Mouse (Mus musculus): ENCODE measurements around the gene Ttc9c.
A peak's percentile ranks its signal among the peaks of the same experiment; 100 is the strongest.
"Not testable (repeated sequence)": the region's sequence is repeated elsewhere in the genome, so short reads cannot be mapped to it uniquely, and the experiment has no call there.

Ttc9c gene

DNA sequence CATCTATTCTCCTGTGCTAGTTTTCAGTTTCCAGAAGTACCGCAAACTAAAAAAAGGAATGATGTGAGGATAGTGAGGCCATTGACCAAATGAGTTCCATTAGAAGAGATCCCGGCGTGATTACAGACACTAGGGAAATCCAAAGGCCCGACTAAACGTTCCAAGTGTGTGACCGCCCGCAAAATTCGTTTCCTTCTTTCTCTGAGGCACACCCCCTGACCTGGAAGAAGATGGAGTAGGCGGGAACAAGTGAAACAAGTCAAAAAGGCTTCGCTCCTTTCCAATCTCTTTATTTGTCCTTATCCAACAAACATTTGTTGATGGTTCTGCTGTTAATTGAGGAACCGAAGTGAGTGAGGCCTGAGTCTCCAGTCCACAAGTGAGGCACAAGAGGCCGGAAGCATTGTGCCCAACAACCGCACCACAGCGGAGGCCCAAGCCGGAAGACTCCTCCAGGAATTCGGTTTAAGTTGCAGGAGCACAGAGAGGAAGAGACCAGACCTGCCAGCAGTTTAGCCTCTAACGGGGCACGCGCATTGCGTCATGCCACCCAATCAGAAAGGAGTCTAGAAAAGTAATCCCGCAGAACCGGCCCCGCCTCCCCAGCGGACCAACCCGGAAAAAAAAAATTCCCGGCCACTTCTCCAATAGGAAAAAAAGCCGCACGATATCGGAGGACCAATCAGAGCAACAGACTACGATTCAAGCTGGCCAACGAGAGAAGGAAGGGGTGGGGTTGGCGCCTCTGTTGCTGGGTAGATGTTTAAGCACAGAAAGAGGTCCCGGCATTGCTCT is at the start of gene Ttc9c:
TSS of gene Ttc9c (minus strand) at position 533 of the 795 bp plus-strand sequence.
- peak; percentile 92 for DNase-seq (ENCODE audit: low read depth, low spot score)

DNA sequence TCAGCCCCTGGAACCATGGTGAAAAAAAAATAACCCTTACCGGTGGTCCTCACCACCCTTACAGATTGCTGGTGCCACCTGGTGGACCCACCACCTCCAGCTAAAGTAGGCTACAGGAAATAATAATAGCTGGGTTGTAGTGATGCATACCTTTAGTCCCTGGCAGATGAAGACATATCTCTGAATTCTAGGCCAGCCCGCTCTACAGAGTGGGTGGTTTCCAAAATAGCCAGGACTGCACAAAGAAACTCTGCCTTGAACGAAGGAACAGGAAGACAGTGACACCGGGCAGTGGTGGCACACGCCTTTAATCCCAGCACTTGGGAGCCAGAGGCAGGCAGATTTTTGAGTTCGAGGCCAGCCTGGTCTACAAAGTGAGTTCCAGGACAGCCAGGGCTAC is 45.1 kb upstream of the Ttc9c start:
- DNase-seq (ENCODE audit: low read depth, low spot score) = no peak

DNA sequence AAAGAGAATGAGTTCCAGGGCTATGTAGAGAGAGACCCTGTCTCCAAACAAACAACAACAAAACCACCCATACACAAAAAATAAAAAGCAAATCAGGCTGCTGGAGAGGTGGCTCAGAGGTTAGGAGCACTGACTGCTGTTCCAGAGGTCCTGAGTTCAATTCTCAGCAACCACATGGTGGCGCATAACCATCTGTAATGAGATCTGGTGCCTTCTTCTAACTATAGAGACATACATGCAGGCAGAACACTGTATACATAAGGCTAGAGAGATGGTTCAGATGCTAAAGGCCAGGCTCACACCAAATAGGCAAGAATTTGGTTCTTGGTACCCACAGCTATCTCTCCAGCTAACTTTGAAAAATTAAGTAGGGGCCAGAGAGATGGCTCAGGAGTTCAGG is 39.9 kb upstream of the Ttc9c start:
- no peak for DNase-seq (ENCODE audit: low read depth, low spot score)

DNA sequence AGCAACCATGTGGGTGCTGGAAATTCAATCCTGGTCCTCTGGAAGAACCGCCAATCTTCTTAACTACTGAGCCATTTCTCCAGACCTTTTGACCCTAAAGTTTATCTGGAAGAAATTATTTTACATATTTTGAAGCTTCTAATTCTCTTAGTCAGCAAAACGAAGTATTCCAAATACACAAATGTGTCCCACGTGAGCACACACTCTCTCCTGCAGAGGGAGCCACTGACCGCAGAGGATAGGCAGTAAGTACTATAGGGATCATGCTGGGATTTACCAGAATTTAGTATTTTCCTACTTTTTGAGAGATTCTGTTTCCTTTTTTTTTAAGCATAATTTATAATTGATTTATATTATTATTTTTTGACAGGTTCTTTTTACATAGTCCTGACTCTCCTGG is 38.6 kb upstream of the Ttc9c start:
- DNase-seq (ENCODE audit: low read depth, low spot score) = no peak

DNA sequence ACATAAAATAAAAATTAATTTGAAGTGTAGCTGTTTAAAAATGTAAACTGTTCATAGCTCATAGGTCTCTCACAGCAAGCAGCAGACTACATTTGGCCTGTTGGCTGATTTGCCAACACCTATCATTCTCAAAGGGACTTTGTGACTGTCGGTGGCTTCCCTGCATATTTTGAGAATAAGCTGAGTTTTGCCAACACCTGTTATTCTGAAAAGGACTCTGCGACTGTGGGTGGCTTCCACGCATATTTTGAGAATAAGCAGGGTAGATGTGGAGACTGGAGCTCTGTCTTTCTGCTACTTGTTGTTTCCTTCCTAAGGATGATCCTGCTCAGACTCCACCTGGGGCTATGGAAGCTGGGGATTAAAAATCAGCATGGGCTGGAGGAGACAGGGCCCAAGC is 34.0 kb upstream of the Ttc9c start:
- no peak for DNase-seq (ENCODE audit: low read depth, low spot score)

DNA sequence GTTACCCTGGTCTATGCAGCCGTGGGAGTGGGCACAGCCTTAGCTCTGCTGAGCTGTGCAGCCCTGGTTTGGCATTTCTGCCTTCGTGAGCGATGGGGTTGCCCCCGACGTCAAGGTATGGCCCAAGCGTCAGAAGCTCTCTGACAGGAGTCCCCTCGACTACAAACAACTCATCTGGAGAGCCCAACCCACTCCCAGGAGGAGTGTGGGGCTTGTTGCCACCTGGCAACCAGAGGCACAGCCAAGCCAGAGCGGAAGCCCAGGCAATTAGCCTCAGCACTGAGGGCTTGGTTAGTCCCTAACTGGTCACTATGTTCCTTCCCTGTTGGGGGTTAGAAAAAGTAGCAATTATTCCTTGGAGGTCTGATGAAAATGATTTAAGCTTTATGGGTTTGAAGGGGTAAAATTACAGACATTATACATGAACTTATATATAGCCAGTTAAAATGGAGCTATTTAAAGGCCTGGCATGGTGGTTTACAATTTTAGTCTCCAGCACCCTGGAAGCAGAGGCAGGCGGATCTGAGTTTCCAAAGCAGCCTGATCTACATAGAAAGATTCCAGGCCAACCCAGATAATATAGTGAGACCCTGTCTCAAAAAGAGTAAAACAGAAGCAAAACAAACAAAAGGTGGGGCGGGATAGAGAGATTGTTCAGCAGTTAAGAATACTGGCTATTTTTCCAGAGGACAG is 33.2 kb upstream of the Ttc9c start:
- DNase-seq (ENCODE audit: low read depth, low spot score) = no peak

DNA sequence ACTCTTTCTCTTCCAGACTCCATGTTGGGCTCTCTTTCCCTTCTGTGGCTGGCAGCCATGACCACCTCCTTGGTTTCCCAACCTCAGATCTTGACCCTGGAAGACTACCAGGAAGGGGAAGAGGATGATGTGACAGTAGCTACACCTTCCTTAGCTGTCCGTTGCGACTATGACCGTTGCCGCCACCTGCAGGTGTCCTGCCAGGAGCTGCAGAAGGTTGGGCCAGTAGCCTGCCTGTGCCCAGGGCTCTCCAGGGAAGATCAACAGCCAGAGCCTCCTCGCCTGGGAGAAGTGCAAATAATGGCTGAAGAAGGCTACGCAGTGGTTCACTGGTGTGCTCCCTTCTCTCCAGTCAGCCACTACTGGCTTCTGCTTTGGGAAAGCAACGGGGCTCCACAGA is 32.5 kb upstream of the Ttc9c start:
- DNase-seq (ENCODE audit: low read depth, low spot score) = no peak

DNA sequence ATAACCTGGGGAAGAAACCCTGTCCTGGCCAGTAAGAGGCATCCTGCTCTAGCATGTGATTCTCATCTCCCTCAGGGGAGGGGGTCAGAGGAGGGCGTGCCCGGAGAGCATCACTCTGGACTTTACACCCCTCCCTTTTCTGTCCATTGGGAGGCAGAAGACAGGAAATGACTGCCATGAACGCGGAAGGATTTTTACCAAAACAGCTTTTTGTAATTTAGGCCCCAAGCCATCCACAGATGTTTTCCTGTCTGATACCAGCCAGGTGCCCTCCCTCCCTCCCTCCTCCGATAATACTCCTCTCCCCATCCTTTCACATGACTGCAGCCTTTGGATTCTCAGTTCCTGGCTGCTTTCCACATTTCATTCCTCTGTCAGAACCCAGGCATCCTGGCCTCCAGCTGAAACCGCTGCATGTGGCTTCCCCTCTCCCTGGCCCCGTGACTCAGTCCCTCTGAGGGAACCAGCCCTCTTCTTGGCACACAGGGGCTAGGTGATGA is 31.3 kb upstream of the Ttc9c start, which contains the start of gene Lrrn4cl:
TSS of gene Lrrn4cl (plus strand) at position 367 of the 500 bp plus-strand sequence.
- no peak for DNase-seq (ENCODE audit: low read depth, low spot score)

DNA sequence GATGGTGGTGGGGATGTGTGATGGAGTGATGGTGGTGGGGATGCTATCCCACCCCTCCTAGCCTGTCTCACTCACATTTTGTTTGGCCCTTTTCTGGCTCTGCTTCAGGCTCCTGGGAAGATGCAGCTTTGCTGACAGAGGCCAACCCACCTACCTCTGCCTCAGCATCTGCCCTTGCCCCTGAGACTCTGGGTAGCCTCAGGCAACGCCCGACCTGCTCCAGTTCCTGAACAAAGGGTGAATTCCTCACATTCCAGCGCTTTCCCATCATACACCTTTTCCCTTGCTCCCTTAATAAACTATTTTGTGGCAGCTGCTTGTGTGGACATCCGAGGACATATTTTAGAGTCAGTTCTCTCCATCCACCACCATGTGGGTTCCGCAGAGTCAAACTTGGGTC is 29.2 kb upstream of the Ttc9c start:
- DNase-seq (ENCODE audit: low read depth, low spot score) = no peak

DNA sequence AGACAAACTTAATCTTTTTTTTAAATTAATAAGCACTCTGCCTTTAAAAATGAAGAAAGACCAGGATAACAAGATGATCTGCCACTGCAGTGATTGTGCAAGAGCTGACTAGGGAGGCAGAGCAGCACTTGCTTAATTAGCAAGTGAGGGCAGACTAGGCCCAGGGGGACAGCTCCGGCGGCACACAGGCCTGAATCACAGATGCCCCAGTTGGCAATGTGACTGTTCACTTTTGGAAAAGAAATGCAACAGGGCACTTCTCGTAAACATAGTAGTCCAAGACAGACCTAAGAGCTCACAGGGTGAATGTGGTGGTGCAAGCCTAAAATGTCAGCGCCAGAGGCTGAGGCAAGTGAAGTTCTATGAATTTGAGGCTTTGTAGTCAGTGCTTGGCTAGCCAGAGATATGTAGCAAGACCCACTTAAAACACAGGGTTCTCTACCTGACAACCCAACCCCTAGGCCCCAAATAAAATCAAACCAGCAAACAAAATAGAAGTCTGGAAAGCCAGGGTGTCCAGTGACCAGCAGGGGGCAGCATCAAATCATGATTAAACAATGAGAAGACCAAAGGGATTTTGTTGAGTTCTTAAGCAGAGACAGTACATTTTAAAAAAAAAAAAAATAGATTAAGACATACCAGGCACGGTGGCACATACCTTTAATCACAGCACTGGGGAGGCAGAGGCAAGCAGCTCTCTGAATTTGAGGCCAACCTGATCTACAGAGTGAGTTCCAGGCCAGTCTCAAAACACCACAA is 25.4 kb upstream of the Ttc9c start:
- DNase-seq (ENCODE audit: low read depth, low spot score) = peak; percentile 76

DNA sequence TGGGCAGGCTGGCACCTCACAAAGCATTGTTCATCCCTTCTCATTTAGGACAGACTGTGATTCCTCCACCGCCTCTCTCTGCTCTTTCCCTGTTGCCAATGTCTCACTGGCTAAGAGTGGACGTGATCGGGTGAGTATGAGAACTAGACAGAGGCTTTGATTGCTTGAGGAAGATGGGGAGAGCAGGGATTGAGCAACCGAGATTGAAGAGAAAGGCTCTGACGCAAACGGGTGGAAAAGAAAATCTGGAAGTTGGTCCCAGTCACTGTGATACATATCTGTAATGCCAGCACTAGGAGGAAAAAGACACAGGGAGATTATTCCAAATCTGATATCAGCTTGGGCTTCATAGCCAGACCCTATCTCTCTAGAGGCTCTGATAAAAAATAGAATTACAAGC is 23.8 kb upstream of the Ttc9c start:
- no peak for DNase-seq (ENCODE audit: low read depth, low spot score)

DNA sequence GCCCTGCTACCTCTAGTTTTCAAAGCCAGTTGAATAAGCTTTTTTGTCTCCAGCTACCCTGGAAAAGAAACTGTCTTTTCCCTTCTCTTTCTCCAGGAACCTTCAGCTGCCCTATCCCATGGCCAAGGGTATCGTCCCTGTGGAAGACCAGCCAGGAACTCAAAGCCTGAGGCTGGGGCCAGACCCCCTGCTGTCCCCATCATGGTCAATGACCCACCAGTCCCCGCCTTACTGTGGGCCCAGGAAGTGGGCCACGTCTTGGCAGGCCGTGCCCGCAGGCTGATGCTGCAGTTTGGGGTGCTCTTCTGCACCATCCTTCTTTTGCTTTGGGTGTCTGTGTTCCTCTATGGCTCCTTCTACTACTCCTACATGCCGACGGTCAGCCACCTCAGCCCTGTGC is 21.9 kb upstream of the Ttc9c start:
- no peak for DNase-seq (ENCODE audit: low read depth, low spot score)

DNA sequence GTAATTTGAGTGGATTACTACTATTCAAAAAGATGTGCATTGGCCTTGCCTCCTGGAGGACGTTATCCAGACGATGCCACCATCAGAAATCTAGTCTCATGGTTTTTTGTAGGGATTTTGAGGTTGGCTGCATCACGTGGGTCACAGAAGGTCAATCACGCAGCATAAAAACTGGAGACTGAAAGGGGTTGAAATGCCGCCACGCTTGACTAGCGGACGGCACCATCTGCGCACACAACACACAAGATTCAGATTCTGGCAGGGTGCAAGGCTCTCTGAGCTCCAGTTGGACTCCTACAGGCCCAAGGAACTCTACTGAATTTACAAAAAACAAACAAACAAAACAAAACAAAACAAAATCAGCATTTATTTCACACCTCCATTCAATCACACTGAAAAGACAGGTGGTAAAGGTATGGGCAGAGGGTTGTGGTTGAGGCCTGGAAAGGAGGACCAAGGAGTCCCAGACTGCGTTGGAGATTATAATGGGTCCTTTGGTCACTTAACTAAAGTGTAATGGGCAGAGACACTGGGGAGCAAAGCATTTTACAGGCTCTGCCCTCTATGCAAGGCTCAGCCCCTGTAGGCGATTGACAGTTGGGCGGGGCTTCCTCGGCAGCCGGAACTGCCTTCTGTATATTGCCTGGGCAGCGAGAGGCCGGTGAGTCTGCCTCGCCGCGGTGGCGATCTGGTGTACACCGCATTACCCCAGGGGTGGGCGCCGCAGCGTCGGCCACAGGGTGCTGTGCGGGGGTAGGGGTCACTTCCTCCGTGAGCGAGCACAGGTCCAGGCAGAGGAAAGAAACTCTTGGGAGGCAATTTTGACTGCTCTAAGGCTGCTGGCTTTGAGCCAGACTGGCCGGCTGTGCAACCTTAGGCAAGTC is 21.0 kb upstream of the Ttc9c start:
- DNase-seq (ENCODE audit: low read depth, low spot score) = no peak

DNA sequence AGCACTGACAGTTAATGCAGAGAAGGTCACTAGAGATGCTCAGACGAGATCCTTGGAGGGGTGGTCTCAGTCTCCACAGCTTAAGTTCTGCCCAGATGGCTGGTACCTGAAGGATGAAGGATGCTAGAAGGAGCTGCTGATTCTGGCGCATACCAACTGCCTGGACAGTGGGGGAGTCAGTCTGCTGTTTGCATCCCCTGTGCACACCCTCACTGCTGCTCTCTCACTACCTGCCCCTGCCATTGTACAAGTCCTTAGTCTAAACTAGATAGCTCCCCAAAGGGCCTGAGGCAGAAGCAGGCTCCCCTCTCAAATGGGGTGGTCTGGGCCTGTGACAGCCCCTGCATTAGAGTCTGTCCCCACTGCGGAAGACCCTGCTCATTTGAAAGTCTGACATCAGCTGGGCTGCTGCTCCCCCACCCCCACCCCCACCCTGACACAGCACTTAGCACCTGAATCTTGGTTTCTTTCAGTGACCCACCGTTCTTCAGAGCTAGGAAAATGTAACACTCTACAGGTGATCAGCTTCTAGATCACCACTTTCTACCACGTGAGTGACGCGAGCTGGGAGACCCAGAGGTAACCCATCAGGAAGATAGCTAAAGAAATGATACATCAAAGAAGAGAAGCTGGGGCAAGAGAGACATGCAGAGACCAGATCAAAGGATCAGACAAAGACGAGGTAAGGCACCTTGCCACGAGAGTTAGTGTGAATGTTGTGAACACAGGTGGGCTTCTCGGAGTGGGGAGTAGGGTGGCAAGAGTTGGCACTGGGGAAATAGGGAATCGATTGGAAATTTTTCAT is 20.2 kb upstream of the Ttc9c start, which contains the start of gene Gng3:
TSS of gene Gng3 (minus strand) at position 92 of the 805 bp plus-strand sequence.
- no peak for DNase-seq (ENCODE audit: low read depth, low spot score)

DNA sequence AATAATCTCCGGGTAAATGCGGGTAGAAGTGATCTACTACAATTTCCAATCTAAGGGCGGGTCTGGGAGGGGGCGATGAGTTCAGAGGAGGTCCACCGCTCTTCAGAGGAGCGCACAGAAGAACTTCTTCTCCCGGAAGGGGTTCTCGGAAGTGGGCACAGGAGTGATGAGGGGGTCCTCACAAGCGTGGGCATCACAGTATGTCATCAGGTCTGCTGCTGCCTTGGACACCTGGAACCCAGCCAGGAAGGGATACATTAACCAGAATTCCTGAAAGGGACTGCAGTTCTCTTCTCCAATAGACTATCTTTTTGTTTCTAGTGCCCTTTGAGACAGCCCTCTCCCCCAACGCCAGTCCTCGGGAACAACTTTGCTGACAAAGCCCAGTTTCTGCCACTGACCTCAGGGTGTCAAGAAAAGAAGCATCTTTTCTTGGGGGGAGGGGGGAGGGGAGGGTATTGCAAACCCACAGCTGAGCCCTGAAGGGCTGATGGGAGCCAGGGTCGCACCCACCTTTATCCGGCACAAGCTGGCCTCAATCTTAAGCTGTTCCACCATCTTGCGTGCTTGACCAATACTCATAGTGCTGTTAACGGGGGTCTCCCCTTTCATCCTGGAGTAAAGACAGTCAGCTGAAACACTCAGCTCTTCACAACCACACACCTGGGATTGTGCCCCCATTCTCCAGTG is 19.1 kb upstream of the Ttc9c start:
- DNase-seq (ENCODE audit: low read depth, low spot score) = no peak

DNA sequence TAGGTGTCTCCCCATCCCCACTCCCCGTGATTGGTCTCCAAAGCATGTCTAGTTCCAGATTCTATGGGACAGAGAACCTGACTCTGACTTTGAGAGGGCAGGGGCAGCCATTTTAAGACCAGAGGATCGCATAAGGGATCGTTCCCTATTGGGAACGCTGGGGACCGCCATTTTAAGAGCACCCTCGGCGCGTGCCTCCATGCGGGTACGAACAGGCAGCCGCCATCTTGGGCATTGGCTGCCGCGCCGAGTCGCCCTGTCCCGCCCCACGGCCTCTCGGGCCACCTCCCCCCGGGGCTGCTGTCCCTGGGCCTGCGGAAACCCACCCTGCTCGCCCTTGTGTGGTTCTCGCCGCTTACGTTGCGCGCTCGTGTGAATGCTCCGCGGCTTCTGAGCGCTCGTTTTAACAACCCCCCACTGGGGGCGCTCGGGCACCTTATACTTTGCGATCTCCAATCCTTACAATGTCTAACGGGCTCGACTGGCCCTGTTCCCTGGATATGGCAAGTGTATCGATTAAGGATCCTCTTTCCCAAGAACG is 18.2 kb upstream of the Ttc9c start, which contains the start of gene Bscl2:
TSS of gene Bscl2 (plus strand) at position 217 of the 541 bp plus-strand sequence.
- peak; percentile 74 for DNase-seq (ENCODE audit: low read depth, low spot score)

DNA sequence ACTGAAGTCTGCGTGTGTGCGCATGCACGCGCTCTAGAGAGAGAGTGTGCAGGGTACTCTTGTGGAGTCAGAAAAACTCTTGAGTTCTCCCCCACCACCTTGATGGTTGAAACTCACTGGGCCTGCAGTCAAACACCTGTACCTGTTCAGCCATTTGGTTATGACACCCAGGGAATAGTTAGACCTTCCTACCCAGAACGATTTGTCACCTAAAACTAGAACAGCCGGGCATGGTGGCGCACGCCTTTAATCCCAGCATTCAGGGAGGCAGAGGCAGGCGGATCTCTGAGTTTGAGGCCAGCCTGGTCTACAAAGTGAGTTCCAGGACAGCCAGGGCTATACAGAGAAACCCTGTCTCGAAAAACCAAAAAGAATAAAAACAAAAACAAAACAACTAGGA is 17.2 kb upstream of the Ttc9c start:
- DNase-seq (ENCODE audit: low read depth, low spot score) = not testable (repeated sequence)

DNA sequence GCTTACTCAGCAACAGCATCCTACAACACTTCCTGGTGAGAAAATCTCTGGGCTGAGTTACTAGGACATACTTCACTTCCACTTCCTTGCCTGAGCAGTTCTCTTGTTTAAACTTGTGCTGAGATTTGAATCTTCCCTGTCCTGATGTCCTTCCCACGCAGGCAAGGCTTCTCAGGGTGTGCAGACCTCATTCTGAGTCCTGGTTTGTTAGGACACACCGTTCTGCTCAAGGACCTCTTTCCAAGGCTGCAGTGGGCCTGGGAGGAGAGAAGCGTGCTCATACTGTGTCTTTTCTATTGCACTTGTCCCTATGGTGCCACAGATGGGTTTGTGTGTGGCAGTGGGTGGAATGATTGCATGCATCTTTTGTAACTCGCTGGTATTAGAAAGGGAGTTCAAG is 13.8 kb upstream of the Ttc9c start:
- no peak for DNase-seq (ENCODE audit: low read depth, low spot score)

DNA sequence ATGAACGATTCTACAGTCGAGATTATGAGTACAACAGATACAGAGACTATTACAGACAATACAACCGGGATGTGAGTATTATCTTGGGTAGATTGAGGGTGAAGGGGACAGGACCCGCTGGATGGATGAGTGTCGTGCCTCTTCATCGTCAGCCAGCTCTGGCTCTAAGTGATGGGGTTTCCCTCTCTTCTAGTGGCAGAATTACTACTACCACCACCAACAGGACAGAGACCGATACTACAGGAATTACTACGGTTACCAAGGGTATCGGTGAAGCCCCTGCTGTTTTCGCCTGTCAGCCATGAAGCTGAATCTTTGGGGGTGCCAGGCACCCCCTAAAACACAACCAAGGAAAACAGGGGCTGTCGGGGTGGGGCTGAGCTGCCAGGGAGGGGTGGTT is 12.1 kb upstream of the Ttc9c start:
- DNase-seq (ENCODE audit: low read depth, low spot score) = no peak
